Mouse (Mus musculus) stomach, postnatal 0 days (tissue): ENCODE data around the gene Hace1.

Source experiments
- CTCF ChIP-seq: IDR thresholded peaks from 2 replicates; pipeline ENCODE4 v1.5.1; 2016; ENCODE audit warnings: antibody characterized with exemption, low read depth, mild to moderate bottlenecking, moderate library complexity
- EP300 ChIP-seq: optimal IDR thresholded peaks from 2 replicates; pipeline ENCODE3; 2016; ENCODE audit warnings: antibody characterized with exemption

GRCm38 (mm10) chr10:45583310-45583709 is 5.7 kb downstream of the Hace1 start:
- TF ChIP-seq CTCF: no peak
- TF ChIP-seq EP300: no peak
